ENCODE assay signal across 8 mouse cellular contexts in the genomic region with DNA sequence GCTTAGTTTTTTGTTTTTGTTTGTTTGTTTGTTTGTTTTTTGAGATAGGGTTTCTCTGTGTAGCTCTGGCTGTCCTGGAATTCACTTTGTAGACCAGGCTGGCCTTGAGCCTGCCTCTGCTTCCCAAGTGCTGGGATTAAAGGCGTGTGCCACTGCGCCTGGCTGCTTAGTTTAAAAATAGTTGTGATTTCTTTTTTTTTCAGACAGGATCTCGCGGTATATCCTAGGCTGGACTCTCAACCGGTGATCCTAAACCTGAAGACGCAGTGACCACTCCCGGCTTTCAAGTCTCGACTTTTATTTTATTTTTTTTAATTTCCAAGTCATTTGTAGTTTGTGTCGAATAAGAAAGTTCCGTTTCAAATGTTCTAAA. TPM values are rescaled to one million over a fixed set of nuclear protein-coding genes. Genes with fewer than 3 reads are reported as not detected.
DNase-seq lines count a peak whose midpoint lies in the region; ATAC-seq and TF ChIP-seq lines count a peak whose summit lies in the region.

No protein-coding gene starts in this region.

- 19% methylated on average over 10 of the region's 10 CpGs for WGBS in heart, adult 2 months
- WGBS in forebrain, embryonic 12.5 days, result 14% methylated on average over 10 of the region's 10 CpGs
- WGBS in limb, embryonic 11.5 days, result 20% methylated on average over 10 of the region's 10 CpGs
- WGBS in neural tube, embryonic 12.5 days, result 17% methylated on average over 10 of the region's 10 CpGs

- H3K27ac ChIP-seq in heart, adult 2 months, result peak overlapping the region; percentile 91
- H3K27ac ChIP-seq in ES-E14 (ENCODE audit: insufficient read depth, low read depth, low read length, poor library complexity, severe bottlenecking), result peak overlapping the region; percentile 62; the same call in 1 of the 2 replicates
- no peak overlapping the region for H3K27ac ChIP-seq in forebrain, embryonic 12.5 days
- H3K27ac ChIP-seq in limb, embryonic 11.5 days (replicated peaks; ENCODE audit: low read depth, low read length), result no peak overlapping the region
- H3K27ac ChIP-seq in neural tube, embryonic 12.5 days, result no peak overlapping the region

- no peaks in the 10 kb centered on the region for H3K9me3 ChIP-seq in ES-E14 (ENCODE audit: control insufficient read depth, insufficient read depth, low read depth, low read length)
- no peaks in the 10 kb centered on the region for H3K9me3 ChIP-seq in forebrain, embryonic 12.5 days
- H3K9me3 ChIP-seq in limb, embryonic 11.5 days (ENCODE audit: control insufficient read depth, low read length), result no peaks in the 10 kb centered on the region
- H3K9me3 ChIP-seq in neural tube, embryonic 12.5 days, result no peaks in the 10 kb centered on the region

- ATAC-seq in forebrain, embryonic 12.5 days (ENCODE audit: low FRiP score), result peak; percentile 51
- peak; percentile 54; the same call in 1 of the 2 replicates for ATAC-seq in limb, embryonic 11.5 days (ENCODE audit: insufficient number of reproducible peaks, low FRiP score, low TSS enrichment, low read depth)
- ATAC-seq in neural tube, embryonic 12.5 days (ENCODE audit: low FRiP score, low read depth), result peak; percentile 39; the same call in 1 of the 2 replicates

- no peak for TF ChIP-seq POLR2A in heart, adult 2 months (IDR thresholded peaks at IDR 0.05; ENCODE audit: insufficient read depth, low read depth, low read length)

- no peak for DNase-seq in heart, adult 2 months
- DNase-seq in heart, adult 8-10 months (ENCODE audit: low spot score), result no peak
- no peak for DNase-seq in ES-E14 (ENCODE audit: low read depth, low spot score)
- no peak for DNase-seq in limb, embryonic 11.5 days (ENCODE audit: low spot score)
- DNase-seq in adrenal gland, adult 8-10 months, result no peak
- DNase-seq in spleen, postnatal 36 days (ENCODE audit: low spot score in 2 of 2), result no peak

- intact Hi-C loops in heart, adult 2 months (cut with DNase I), result loop anchor here (1.0 kb wide), 1 partner anchor 17 kb away; a partner anchor contains a TSS

- no peaks in the 10 kb centered on the region for H3K27me3 ChIP-seq in heart, adult 2 months (ENCODE audit: control insufficient read depth, insufficient read depth, low read length)
- H3K27me3 ChIP-seq in forebrain, embryonic 12.5 days, result no peaks in the 10 kb centered on the region
- no peaks in the 10 kb centered on the region for H3K27me3 ChIP-seq in limb, embryonic 11.5 days (ENCODE audit: control insufficient read depth, insufficient read depth, low read length)
- no peaks in the 10 kb centered on the region for H3K27me3 ChIP-seq in neural tube, embryonic 12.5 days (replicated peaks)

- no peaks in the 10 kb centered on the region for H3K4me1 ChIP-seq in heart, adult 2 months (ENCODE audit: control insufficient read depth, insufficient read depth, low read length)
- H3K4me1 ChIP-seq in ES-E14 (ENCODE audit: control insufficient read depth in 2 of 2, insufficient read depth in 2 of 2, low read length in 2 of 2, poor library complexity in 1 of 2), result peaks cover 0 to 5% of the 10 kb centered on the region in 2 experiments; a peak in 2 of 4 replicates
- H3K4me1 ChIP-seq in forebrain, embryonic 12.5 days, result no peaks in the 10 kb centered on the region
- no peaks in the 10 kb centered on the region for H3K4me1 ChIP-seq in limb, embryonic 11.5 days (ENCODE audit: control insufficient read depth, insufficient read depth, low read length)
- H3K4me1 ChIP-seq in neural tube, embryonic 12.5 days, result no peaks in the 10 kb centered on the region

- H3K4me3 ChIP-seq in heart, adult 2 months, result peak overlapping the region; percentile 36
- H3K4me3 ChIP-seq in ES-E14 (ENCODE audit: insufficient read depth in 1 of 2, low read depth in 1 of 2, low read length in 2 of 2, poor library complexity in 1 of 2, severe bottlenecking in 1 of 2), result peak overlapping the region; percentile 8 to 71; a peak in 3 of 4 replicates
- H3K4me3 ChIP-seq in forebrain, embryonic 12.5 days (replicated peaks), result peak overlapping the region; percentile 49
- peak overlapping the region; percentile 35 for H3K4me3 ChIP-seq in limb, embryonic 11.5 days (ENCODE audit: low read depth, low read length)
- no peak overlapping the region for H3K4me3 ChIP-seq in neural tube, embryonic 12.5 days

- no peak overlapping the region for H3K9ac ChIP-seq in heart, adult 2 months (ENCODE audit: low read depth, low read length)
- H3K9ac ChIP-seq in ES-E14 (ENCODE audit: insufficient read depth, low read depth, low read length, poor library complexity, severe bottlenecking), result peak overlapping the region; percentile 38; the same call in 1 of the 2 replicates
- H3K9ac ChIP-seq in forebrain, embryonic 12.5 days, result no peak overlapping the region
- H3K9ac ChIP-seq in limb, embryonic 11.5 days (ENCODE audit: low read length), result no peak overlapping the region
- no peak overlapping the region for H3K9ac ChIP-seq in neural tube, embryonic 12.5 days

- in situ Hi-C loops in ES-E14 (cut with MboI; ENCODE audit: low sequenced_read_pairs in 2 of 2, unreplicated experiment in 2 of 2), result no loop called here

- no peaks in the 10 kb centered on the region for H3K79me2 ChIP-seq in heart, adult 2 months (replicated peaks; ENCODE audit: control insufficient read depth, insufficient read depth, low read length)

- H3K4me2 ChIP-seq in forebrain, embryonic 12.5 days, result peak overlapping the region; percentile 47; the same call in 1 of the 2 replicates
- no peak overlapping the region for H3K4me2 ChIP-seq in limb, embryonic 11.5 days (ENCODE audit: low read depth, severe bottlenecking)
- peak overlapping the region; percentile 51; the same call in 1 of the 2 replicates for H3K4me2 ChIP-seq in neural tube, embryonic 12.5 days (replicated peaks)

- TF ChIP-seq EP300 in heart, adult 2 months (IDR thresholded peaks at IDR 0.05; ENCODE audit: insufficient read depth, low read depth, low read length), result no peak

- H3K36me3 ChIP-seq in heart, adult 2 months (ENCODE audit: control insufficient read depth, insufficient read depth, low read length), result no peaks in the 10 kb centered on the region
- no peaks in the 10 kb centered on the region for H3K36me3 ChIP-seq in ES-E14 (ENCODE audit: control insufficient read depth, insufficient read depth, low read length, poor library complexity, severe bottlenecking)
- no peaks in the 10 kb centered on the region for H3K36me3 ChIP-seq in forebrain, embryonic 12.5 days (replicated peaks)
- no peaks in the 10 kb centered on the region for H3K36me3 ChIP-seq in limb, embryonic 11.5 days (ENCODE audit: control insufficient read depth, insufficient read depth, low read length)
- H3K36me3 ChIP-seq in neural tube, embryonic 12.5 days, result no peaks in the 10 kb centered on the region

- TF ChIP-seq CTCF in heart, adult 2 months (IDR thresholded peaks at IDR 0.05), result no peak

TF ChIP-seq in ES-E14, 5 proteins besides CTCF, POLR2A, EP300 and RAD21:
- TF ChIP-seq ZNF384 (IDR thresholded peaks at IDR 0.05; ENCODE audit: low read depth, low read length) (no peak), CHD2 (IDR thresholded peaks at IDR 0.05; ENCODE audit: low read depth, low read length) (peak; percentile 69)

RNA-seq across cellular contexts. Expression of a gene that starts 16.9 kb away (rescaled TPM):
- 100 to 1,000 TPM; 116 to 149 TPM for total RNA-seq in heart, adult 2 months (2021)
- polyA plus RNA-seq in heart, adult 2 months (2012; rRNA removed), result 59.2 and 125 TPM in 2 replicates
- total RNA-seq in heart, adult 8-10 months (2022), result 100 to 1,000 TPM; 135 to 137 (median 136) TPM
- 33.1 and 34.0 TPM in 2 replicates for total RNA-seq in ES-E14 (2012; rRNA removed)
- polyA plus RNA-seq in forebrain, embryonic 12.5 days (2016; fragmentation: Nextera tagmentation; extraction: Ambion mirVana), result 59.9 and 60.4 TPM in 2 replicates
- polyA plus RNA-seq in limb, embryonic 11.5 days (2014; fragmentation: Nextera tagmentation; extraction: Ambion mirVana), result 88.4 and 89.2 TPM in 2 replicates
- polyA plus RNA-seq in neural tube, embryonic 12.5 days (2016; fragmentation: Nextera tagmentation; extraction: Ambion mirVana), result 67.0 and 72.6 TPM in 2 replicates
- total RNA-seq in adrenal gland, adult 8-10 months (2022), result 100 to 1,000 TPM; 211 to 271 (median 249) TPM

Comparison
In these comparisons a context has a peak if more than half of its experiments do, and no peak if none do; other contexts are left out.
1. H3K27ac ChIP-seq: peak in heart, adult 2 months (single experiment) and ES-E14 (single experiment); none in forebrain, embryonic 12.5 days (single experiment), limb, embryonic 11.5 days (single experiment) and neural tube, embryonic 12.5 days (single experiment).
2. Peak in every context shown above with its lines, with median percentiles within 50 percentile points of each other: ATAC-seq.